Mouse (Mus musculus): ENCODE data around the gene Slit3.

The Slit3 gene

DNA sequence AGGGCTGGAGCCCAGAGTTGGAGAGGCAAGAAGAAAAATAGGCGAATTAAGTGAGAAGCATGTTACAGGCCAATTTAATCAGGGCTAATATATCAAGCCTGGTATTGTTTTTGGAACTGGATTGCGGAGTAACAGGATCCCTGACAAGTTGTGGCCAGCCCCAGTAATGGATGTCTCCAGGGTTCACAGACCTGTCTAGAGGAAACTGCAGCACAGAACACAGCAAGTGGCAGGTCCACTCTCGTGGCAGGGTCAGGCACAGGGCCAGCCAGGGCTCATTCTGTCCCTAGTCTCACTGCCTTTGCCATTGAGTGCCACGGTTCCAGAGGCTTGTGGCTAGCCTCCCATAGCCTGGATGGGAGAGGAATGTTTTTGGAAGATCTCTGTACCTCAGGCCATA is 187.0 kb downstream of the Slit3 start:
- DNase-seq = no peak

DNA sequence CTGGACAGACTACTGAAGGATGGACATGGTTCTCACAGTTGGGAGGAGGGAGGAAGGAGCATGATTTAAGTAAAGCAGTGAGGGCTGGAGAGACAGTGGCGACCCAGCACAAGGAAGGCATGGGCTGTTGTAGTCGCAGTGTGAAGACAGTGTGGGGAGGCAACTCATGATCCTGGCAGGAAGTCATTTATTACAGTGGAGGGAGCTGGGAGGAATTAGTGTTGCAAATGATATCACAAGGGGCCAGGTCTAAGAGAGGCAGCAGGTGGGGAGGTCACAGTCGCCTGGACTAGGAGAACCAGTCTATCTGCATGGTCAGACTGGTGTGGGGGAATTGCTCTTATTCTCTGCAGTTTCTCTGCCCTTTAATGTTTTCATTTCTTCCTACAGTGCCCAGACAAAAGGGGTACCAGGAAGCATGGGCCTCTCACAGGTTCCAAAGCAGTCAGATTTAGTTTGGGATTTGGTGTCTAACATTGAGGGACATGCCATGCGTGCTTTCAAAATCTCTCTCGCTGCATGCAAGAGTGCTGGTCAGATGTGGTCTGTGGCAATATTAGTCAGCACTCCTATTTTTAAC is 194.5 kb downstream of the Slit3 start:
- DNase-seq = no peak

GRCm38 (mm10) chr11:35317221-35317620 is 196.2 kb downstream of the Slit3 start:
- peak; percentile 49 for DNase-seq

- peak; percentile 21 for DNase-seq
These were observed 196.9 kb downstream of the Slit3 start for GRCm38 (mm10) chr11:35317775-35318432.

DNA sequence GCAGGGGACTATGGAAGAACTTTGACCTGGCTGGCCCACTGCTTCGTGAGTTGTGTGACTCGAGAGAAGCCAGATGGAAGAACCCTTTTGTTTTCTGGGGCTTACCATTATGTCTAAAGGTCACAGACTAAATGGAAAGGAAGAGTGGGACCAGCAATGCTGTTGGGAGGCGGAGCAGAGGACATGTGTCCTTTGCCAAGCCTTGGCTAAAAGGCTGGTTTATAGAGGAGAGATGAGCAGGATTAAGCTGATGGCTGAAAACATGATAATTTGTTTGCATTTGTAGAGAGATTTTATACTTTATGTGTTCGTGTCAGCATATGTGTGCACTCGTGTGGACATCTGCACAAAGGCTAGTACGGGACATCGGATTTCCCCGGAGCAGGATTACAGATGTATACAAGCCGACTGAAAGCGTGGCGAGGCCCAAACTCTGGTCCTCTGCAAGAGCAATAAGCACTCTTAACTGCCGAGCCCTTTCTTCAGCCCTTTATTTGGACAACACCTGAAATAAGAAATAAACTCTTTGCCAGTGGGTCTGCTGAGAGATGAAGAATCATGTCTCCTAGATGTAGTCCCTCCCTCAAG is 197.5 kb downstream of the Slit3 start:
- DNase-seq = no peak

DNA sequence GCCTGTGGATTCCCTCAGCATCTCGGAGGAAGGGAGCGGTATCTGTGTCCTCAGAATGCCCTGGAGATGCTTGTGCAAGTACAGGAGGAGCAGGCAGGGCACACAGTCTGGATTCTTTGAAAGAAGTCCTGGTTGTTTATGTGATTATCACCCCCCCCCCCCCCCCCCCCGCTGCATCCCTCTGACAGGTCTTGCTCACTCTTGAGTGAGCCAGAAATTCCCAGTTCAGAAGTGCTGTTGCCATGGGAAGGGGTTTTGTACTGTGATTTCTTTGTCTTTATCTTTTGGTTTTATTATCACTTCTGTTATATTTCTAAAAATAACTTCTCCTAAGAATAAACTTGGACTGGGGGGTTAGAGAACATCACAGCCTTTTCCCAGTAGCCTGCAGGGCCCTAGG is 199.5 kb downstream of the Slit3 start:
- DNase-seq = no peak

DNA sequence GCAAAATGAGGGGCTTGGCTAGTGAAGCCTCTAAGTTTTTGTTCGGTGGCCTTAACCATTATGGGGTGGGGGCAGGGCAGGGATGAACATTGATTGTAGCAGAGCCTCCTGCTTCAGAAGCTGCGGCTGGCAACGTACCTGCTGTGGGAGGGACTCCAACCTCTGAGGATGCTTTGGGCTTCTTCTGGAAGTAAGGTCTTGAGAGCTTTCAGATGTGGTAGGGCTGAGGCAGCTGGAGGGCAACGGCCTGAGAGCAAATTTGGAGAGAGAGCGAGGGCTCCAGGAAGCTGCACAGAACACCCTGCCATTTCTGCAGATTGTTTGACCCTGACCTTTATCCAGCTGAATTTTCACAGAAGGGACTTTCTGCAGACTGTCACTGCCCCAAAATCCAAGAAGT is 203.4 kb downstream of the Slit3 start:
- no peak for DNase-seq

GRCm38 (mm10) chr11:35325131-35325995 is 204.3 kb downstream of the Slit3 start:
- no peak for DNase-seq

DNA sequence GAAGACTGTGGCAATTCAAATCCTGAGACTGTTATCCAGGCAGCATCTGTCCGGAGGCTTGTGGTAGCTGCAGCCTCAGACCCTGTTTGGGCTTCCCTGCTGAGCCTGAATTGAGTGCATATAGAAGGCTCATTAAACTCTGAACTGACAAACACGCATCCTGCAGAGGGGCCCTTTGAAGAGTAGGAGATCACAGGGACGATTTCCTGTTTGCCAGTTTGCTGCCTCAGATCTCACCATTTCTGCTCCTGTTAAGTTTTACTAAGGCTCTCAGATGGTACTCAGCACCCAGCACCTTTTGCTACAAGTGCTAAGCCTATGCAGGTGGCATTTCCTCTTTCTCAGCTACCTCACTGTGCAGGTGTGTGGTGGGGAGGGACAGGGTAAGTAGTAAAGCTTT is 205.3 kb downstream of the Slit3 start:
- no peak for DNase-seq

DNA sequence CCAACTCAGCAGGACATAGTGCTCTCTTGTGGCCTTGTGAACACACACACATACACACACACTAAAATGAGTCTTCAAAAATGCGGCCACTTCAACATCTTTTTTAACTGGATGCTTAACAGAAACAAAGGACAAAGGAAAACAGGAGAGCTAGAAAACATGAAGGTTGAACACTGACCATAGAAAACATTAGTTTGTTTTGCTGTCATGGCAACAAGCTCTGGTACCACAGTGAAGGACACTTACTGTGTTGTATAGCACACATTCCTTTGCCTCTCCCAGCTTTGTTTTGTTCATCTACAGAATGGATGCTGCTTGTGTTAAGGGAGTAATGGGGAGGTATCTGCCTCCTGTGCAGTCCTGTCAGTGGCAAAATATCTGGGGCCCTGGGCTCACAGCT is 206.9 kb downstream of the Slit3 start:
- DNase-seq = no peak

DNA sequence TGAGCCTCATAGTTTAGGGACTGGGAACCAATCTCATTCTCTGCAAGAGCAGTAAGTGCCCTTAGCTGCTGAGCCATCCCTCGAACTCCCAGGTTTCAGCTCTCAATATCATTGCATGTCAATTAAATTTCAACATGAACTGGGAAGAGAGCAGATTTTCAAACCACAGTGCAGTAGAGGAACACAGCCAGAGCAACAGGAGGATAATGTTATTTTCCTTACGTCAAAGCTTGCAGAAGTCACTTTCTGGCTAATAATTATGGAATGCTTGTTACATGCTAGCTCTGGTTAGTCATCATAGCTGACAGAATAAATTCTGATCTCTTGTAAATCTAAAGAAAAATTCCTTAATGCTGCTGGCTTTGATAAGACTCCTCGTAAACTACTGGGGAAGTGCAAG is 210.5 kb downstream of the Slit3 start:
- DNase-seq = no peak

GRCm38 (mm10) chr11:35336558-35336957 is 215.5 kb downstream of the Slit3 start:
- no peak for DNase-seq

DNA sequence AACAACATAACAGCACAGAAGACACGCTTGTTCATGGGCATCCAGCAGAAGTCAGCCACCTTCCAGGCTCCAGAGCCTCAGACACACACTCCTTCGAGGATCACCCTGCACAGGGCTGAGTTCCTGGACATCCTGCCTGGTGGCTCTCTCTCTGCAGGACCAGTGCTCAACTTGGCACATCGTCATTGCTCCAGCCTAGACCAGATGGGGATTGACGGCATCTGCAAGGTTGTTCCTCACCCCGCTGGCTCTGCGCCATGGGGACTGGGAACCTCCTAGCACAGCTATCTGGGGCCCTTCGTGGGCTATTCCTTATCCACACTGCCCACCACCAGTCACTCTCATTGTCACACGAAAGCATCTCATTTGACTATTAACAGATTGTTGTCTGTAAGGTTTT is 216.5 kb downstream of the Slit3 start:
- peak; percentile 32 for DNase-seq

- DNase-seq = no peak
These were observed 217.1 kb downstream of the Slit3 start for GRCm38 (mm10) chr11:35337927-35338819.

- DNase-seq = no peak
These were observed 219.7 kb downstream of the Slit3 start for GRCm38 (mm10) chr11:35340752-35341151.

DNA sequence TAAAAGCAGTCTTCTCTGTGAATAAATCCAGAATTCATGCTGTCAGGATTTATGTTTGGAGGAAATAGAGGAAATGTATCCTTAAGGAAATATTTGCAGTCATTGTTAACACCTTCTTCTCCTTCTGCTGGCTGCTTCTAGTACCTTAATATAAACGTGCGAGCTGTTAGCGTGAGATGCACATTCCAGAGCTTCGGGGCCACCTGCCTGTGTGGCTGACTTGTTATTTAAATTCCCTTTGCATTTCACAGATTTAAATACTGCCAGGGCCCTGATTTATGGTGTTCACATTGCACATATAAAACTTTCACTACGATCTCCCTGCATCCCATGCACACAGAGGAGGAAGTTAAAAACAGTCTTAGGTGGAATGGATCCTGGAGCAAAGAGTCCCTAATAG is 221.5 kb downstream of the Slit3 start:
- DNase-seq = no peak

DNA sequence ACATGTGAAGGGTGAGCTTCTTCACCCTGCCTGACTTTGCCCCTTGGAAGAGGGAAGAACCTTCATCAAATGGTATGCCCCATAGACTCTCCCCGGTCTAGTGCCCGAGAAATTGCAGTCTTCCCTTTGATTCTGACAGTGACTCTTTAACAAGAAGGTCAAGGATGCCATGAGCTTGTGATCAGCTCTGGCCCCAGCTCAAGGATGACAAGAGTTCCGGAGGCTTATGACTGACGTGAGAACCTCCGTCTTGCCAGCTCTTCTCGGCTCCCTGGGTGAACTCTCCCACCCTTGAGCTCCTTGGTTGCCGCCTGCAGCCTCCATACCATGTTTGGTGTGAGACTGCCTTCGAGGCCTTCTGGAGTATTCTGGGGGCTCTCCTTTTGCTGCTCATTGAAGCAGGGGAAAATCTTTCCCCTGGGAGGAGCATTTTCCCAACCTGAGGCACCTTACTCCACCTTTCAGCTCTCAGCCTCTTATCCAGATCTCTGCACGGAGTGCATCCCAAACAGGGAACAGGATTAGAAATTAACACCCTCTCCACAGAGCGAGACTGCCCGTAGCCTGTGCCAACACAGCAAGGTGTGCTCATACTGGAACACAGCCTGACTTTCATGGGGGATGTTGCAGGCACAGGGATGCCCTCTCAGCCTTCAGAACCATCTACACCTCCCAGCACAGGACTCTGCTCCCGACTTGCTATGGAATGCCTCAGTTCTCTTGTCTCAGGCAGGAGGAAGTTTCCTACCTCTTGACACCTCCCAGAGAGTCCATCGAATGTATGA is 224.9 kb downstream of the Slit3 start:
- no peak for DNase-seq

DNA sequence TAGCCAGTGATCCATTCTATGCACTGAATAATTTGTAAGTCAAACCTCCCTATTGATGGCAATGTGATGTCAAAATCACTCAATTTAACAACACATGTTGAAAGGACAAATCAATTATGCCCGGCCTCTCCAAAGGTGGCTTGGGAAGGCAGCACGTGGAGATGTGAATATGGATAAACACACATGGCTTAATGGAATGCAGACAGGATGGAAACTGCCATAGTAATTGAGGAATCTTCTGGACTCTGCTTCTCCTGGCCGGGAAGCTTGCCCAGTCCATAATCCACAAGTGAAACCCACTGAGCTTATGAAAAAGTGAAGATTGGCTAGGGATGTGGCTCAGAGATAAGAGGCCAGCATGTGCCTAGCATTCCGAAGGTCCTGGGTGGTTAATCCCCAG is 227.1 kb downstream of the Slit3 start:
- no peak for DNase-seq

- DNase-seq = no peak
These were observed 229.9 kb downstream of the Slit3 start for GRCm38 (mm10) chr11:35350968-35351367.

GRCm38 (mm10) chr11:35351376-35351775 is 230.4 kb downstream of the Slit3 start:
- DNase-seq = no peak

- no peak for DNase-seq
These were observed 234.8 kb downstream of the Slit3 start for GRCm38 (mm10) chr11:35355811-35356210.

DNA sequence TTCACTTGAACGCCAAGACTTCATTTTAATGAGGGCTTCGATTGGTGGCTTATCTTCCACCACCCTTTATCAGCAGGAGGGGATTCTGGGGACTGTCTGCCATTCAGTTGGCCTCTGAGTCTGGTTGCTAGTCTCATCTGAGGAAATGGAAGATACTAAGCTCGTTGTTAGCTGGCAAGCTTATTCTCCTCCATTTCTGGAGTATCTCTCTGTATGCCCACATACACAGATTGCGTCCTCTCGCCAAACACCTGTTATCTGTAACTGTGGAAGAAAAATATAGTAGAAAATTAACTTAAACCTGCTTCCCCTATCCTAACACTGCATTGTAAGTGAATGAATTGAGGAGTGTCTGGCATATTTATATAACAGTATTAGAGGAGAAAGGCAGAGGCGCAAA is 240.0 kb downstream of the Slit3 start:
- peak; percentile 61 for DNase-seq

Data from layer of hippocampus, adult 9-11 months (tissue).